In the genomic region with DNA sequence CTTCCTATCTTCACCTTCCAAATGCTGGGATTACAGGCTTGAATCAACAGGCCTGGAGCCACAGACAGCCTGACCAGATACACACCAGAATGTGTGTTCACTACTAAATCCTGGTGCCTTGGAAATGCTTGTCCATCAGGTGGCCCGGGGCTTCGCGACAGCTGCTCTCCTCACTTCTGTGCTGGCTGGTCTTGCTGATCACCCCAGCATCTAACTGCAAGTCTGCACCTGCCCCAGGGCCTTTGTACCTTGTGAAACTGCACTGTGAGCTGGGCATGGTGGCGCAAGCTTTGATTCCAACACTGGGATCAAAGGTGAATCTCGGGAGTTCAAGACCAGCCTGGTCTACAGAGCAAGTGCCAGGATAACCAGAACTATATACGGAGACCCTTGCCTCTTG, we compare ENCODE assay signal across 16 mouse cellular contexts. TPM values are rescaled to one million over a fixed set of nuclear protein-coding genes. Genes with fewer than 3 reads are reported as not detected.
"Had no signal": no experiment of that assay in that cellular context is flagged by ENCODE, and none has a peak within 500 bp of the region (broad histone marks: within the 10 kb centered on the region; RNA-seq: fewer than 3 reads in every experiment).

No protein-coding gene starts in this region.

- H3K9me3 ChIP-seq: lung, embryonic 15.5 days; megakaryocyte, embryonic 14.5 days; midbrain, embryonic 13.5 days; midbrain, embryonic 15.5 days; neural tube, embryonic 12.5 days; stomach, embryonic 15.5 days had no signal

- H3K9ac ChIP-seq: lung, embryonic 15.5 days; midbrain, embryonic 13.5 days; midbrain, embryonic 15.5 days; neural tube, embryonic 12.5 days; stomach, embryonic 15.5 days had no signal

- H3K4me2 ChIP-seq: lung, embryonic 15.5 days; midbrain, embryonic 11.5 days; midbrain, embryonic 13.5 days; midbrain, embryonic 15.5 days; neural tube, embryonic 12.5 days; stomach, embryonic 15.5 days had no signal

- ATAC-seq: midbrain, embryonic 13.5 days; midbrain, embryonic 15.5 days had no signal

- H3K27me3 ChIP-seq: lung, embryonic 15.5 days; megakaryocyte, embryonic 14.5 days; midbrain, embryonic 13.5 days; midbrain, embryonic 15.5 days; neural tube, embryonic 12.5 days; stomach, embryonic 15.5 days had no signal

- H3K4me3 ChIP-seq: lung, embryonic 15.5 days; midbrain, embryonic 13.5 days; midbrain, embryonic 15.5 days; neural tube, embryonic 12.5 days; stomach, embryonic 15.5 days had no signal

- H3K27ac ChIP-seq: lung, embryonic 15.5 days; macrophage; midbrain, embryonic 13.5 days; midbrain, embryonic 15.5 days; neural tube, embryonic 12.5 days; stomach, embryonic 15.5 days; stomach, postnatal 0 days had no signal

- H3K4me1 ChIP-seq: lung, embryonic 15.5 days; midbrain, embryonic 13.5 days; midbrain, embryonic 15.5 days; neural tube, embryonic 12.5 days; stomach, embryonic 15.5 days had no signal

- DNase-seq: lung, postnatal 14 days; lung, postnatal 36 days; right cerebral cortex, postnatal 14 days; thymus, adult 2 months; thymus, postnatal 25 days; thymus, postnatal 4 days had no signal

RNA-seq across cellular contexts. Expression of a gene that starts 19.1 kb away (rescaled TPM):
- polyA plus RNA-seq: macrophage; urinary bladder, adult 2 months had no signal
